Mouse (Mus musculus) liver, embryonic 13.5 days (tissue): ENCODE data around the gene Eif4e3. TPM values are rescaled to one million over a fixed set of nuclear protein-coding genes. Genes with fewer than 3 reads are reported as not detected.

Source experiments
- ATAC-seq: fragments of 200-750 bp; cut with Nextera tagmentation; 2 replicates; pipeline ENCODE4 v1.8.0; 2017; ENCODE audit warnings: low read depth, mild to moderate bottlenecking, moderate number of reproducible peaks, moderate library complexity
- DNase-seq: peaks from one replicate; pipeline ENCODE4 v3.0.0; 2022
- H3K27ac ChIP-seq: fragments of 300-500 bp; sonication (generic); 2 replicates; pipeline ENCODE4 v1.5.1; 2015; ENCODE audit warnings: moderate library complexity, mild to moderate bottlenecking, inconsistent platforms
- H3K27me3 ChIP-seq: fragments of 300-500 bp; sonication (generic); 2 replicates; pipeline ENCODE4 v1.6.1; 2015; ENCODE audit warnings: mild to moderate bottlenecking, inconsistent platforms
- H3K36me3 ChIP-seq: fragments of 300-500 bp; sonication (generic); 2 replicates; pipeline ENCODE4 v1.6.1; 2015; ENCODE audit warnings: mild to moderate bottlenecking, inconsistent platforms
- H3K4me1 ChIP-seq: fragments of 300-500 bp; sonication (generic); replicated peaks from 2 replicates; pipeline ENCODE4 v1.6.1; 2015; ENCODE audit warnings: inconsistent platforms
- H3K4me2 ChIP-seq: fragments of 300-500 bp; sonication (generic); 2 replicates; pipeline ENCODE4 v1.6.1; 2015; ENCODE audit warnings: inconsistent platforms, mild to moderate bottlenecking, moderate library complexity
- H3K4me3 ChIP-seq: fragments of 300-500 bp; sonication (generic); replicated peaks from 2 replicates; pipeline ENCODE4 v1.5.1; 2015; ENCODE audit warnings: mild to moderate bottlenecking, inconsistent platforms
- H3K9ac ChIP-seq: fragments of 300-500 bp; sonication (generic); 2 replicates; pipeline ENCODE4 v1.6.1; 2015; ENCODE audit warnings: mild to moderate bottlenecking, inconsistent platforms
- H3K9me3 ChIP-seq: fragments of 300-500 bp; sonication (generic); replicated peaks from 2 replicates; pipeline ENCODE4 v1.6.1; 2016; ENCODE audit warnings: inconsistent platforms
- WGBS: fragments of 180-500 bp; shearing (Covaris S2); methylation state at CpG from one replicate; pipeline ENCODE4 v1.1.7; 2015; ENCODE audit not compliant: insufficient replicate concordance; 5-methylcytosine and 5-hydroxymethylcytosine counted together
- polyA plus RNA-seq: library from polyadenylated mRNA; unstranded; fragments of >200 nt; fragmentation: Nextera tagmentation; extraction: Ambion mirVana; gene quantifications from 2 replicates; pipeline ENCODE4 v1.2.1, GENCODE M21; 2015

Gene Eif4e3
- polyA plus RNA-seq, 1 experiment from 2014 or later, result 1.9 TPM

DNA sequence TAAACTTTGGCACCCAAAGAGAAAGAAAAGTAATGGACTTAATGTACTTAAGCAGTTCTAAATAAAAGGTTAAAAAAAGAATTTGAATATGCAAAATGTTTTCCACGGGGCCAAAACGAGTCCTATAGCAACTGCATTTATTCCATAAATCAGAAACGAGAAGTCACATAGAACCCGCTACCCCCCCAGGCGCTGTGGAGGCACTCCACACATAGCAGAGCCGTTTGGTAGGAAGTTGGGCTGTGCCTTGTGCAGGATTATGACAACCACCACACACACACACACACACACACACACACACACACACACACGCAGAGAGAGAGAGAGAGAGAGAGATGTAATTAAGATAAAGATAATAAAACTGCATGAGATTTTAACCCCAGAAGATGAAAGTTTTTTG is 46.1 kb downstream of the Eif4e3 start:
- no peaks in the 10 kb centered on the region for H3K9me3 ChIP-seq
- ATAC-seq (no peak), DNase-seq (no peak)
- H3K4me2 ChIP-seq, result no peak overlapping the region
- no peaks in the 10 kb centered on the region for H3K4me1 ChIP-seq
- H3K36me3 ChIP-seq, result no peaks in the 10 kb centered on the region
- H3K27me3 ChIP-seq, result no peaks in the 10 kb centered on the region
- no peak overlapping the region for H3K27ac ChIP-seq
- H3K4me3 ChIP-seq, result no peak overlapping the region
- WGBS, result 49% methylated on average over 7 of the region's 7 CpGs
- no peak overlapping the region for H3K9ac ChIP-seq

DNA sequence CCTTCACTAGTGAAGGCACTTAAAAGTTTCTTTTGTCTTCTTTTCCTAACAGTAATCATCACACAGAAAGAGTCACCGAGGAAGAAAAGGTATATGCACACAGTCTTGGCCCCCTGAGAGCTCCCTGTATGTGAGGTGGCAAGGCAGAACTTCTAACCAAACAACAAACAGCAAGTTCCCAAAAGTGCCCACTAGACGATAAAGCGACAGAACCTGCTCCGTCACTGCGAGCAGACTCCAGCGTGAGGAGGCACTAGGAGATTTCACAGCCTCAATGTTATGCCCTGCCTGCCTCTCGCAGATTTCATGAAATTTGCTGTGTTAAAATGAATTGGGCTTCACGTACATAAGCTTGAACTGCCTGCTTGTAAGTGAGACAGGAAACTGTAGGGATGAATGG is 46.6 kb downstream of the Eif4e3 start:
- ATAC-seq (no peak), DNase-seq (no peak)
- Histone ChIP-seq H3K9me3 (no peaks in the 10 kb centered on the region), H3K4me1 (no peaks in the 10 kb centered on the region), H3K4me2 (no peak overlapping the region), H3K27ac (no peak overlapping the region), H3K36me3 (no peaks in the 10 kb centered on the region), H3K27me3 (no peaks in the 10 kb centered on the region), H3K4me3 (no peak overlapping the region), H3K9ac (no peak overlapping the region)
- WGBS, result 58% methylated on average over 8 of the region's 8 CpGs

- H3K9me3 ChIP-seq, result no peaks in the 10 kb centered on the region
These were observed 47.1 kb downstream of the Eif4e3 start for GRCm38 (mm10) chr6:99619466-99619865.

GRCm38 (mm10) chr6:99617867-99618266 is 48.7 kb downstream of the Eif4e3 start:
- Histone ChIP-seq H3K9ac (no peak overlapping the region), H3K36me3 (no peaks in the 10 kb centered on the region), H3K27me3 (no peaks in the 10 kb centered on the region), H3K27ac (no peak overlapping the region), H3K4me2 (no peak overlapping the region), H3K4me1 (no peaks in the 10 kb centered on the region), H3K4me3 (no peak overlapping the region), H3K9me3 (no peaks in the 10 kb centered on the region)
- DNase-seq (no peak), ATAC-seq (no peak)
- WGBS, result 67% methylated on average over 7 of the region's 7 CpGs

More at GRCm38 (mm10) chr6:99619466-99619865, 47.1 kb downstream of the Eif4e3 start:
- no peak for ATAC-seq
- Histone ChIP-seq H3K27ac (no peak overlapping the region), H3K4me1 (no peaks in the 10 kb centered on the region), H3K27me3 (no peaks in the 10 kb centered on the region), H3K4me2 (no peak overlapping the region), H3K4me3 (no peak overlapping the region), H3K9ac (no peak overlapping the region), H3K36me3 (no peaks in the 10 kb centered on the region)
- DNase-seq, result no peak
- WGBS, result 47% methylated on average over 8 of the region's 8 CpGs

DNA sequence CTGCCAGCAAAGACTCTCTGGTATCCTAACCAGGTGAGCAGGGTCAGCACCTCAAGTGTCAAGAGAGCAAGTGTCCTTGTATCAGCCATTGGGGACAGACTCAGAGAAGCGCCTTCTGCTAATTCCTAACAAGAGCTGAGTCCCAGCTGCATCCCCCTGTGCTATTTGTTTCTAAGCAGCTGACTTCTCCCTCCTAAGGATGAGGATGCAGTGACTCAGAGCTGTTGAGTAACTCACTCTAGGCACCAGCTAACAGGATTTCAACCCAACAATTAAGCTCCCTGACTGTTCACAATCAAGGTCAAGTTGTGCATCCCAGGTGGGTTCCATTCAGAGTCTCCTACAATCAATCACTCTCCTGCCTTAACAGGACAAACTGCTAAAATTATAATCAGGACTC is 49.2 kb downstream of the Eif4e3 start:
- no peak overlapping the region for H3K27ac ChIP-seq
- 53% methylated on average over 1 of the region's 1 CpGs for WGBS

DNA sequence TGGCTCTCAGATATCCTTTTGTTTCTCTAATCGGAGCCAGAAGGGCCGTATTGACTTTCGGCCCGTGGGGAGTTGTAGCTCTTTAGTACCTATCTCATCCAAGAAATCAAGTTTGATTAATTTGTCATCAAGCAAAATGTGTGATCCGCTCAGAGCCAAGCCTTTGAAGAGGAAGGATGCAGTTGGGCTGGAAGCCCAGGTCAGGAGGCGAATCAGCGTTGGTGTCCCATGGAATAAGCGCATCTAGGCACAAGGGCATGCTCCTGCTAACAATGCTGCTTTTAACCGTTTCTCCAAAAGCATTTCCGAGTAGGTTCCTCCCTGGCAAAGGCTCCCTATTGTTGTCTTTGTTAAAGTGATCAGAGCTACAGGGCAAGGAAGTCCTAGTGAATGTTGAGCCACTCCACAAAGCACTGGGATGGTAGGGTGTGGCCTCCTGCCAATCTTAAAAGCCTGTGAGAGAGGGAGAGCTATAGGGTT is 51.3 kb downstream of the Eif4e3 start:
- Histone ChIP-seq H3K4me3 (no peak overlapping the region), H3K27ac (no peak overlapping the region), H3K4me2 (no peak overlapping the region), H3K9me3 (no peaks in the 10 kb centered on the region), H3K36me3 (no peaks in the 10 kb centered on the region), H3K9ac (no peak overlapping the region), H3K27me3 (no peaks in the 10 kb centered on the region), H3K4me1 (no peaks in the 10 kb centered on the region)
- DNase-seq (no peak), ATAC-seq (no peak)
- 59% methylated on average over 10 of the region's 10 CpGs for WGBS

More for the DNA sequence above, 49.2 kb downstream of the Eif4e3 start:
- Histone ChIP-seq H3K4me2 (no peak overlapping the region), H3K4me3 (no peak overlapping the region), H3K4me1 (no peaks in the 10 kb centered on the region), H3K9me3 (no peaks in the 10 kb centered on the region), H3K36me3 (no peaks in the 10 kb centered on the region), H3K9ac (no peak overlapping the region), H3K27me3 (no peaks in the 10 kb centered on the region)
- ATAC-seq, result no peak
- DNase-seq, result no peak

DNA sequence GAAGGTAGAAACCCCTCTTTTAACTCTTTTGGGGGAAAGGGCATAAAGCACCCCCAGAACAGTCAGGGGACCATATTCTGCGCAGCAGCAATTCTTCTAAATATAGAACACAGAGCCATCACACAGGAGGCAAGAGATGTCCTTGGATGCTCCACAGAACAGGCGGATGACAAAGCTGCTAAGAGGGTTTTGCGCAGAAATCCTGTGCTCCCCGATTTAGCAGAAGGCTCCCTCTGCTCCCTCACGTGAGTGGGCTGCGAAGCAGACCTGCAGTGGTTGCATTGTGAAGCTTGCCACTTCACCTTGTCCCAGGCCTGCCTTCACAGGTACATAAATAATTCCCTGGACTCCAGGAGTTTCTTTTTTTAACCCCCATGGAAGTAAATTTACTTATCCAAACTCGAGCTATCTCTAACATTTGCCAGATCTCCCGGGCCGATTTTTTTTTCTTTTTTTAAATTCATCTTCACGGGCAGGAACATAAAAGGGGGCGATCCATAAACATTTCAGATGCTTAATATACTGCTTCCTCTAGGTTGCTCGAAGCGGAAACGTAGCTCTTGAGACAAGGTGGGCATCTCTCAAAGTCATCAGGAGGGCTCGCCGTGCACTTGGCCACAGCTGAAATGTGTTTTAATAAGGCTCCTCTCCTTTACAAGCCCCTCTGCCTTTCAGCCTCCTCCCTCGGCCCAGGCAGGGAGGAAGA is 51.9 kb downstream of the Eif4e3 start:
- Histone ChIP-seq H3K9me3 (no peaks in the 10 kb centered on the region), H3K27ac (no peak overlapping the region), H3K27me3 (no peaks in the 10 kb centered on the region), H3K4me2 (no peak overlapping the region), H3K9ac (no peak overlapping the region), H3K36me3 (no peaks in the 10 kb centered on the region), H3K4me1 (no peaks in the 10 kb centered on the region), H3K4me3 (no peak overlapping the region)
- WGBS, result 69% methylated on average over 17 of the region's 17 CpGs
- ATAC-seq (no peak), DNase-seq (no peak)

DNA sequence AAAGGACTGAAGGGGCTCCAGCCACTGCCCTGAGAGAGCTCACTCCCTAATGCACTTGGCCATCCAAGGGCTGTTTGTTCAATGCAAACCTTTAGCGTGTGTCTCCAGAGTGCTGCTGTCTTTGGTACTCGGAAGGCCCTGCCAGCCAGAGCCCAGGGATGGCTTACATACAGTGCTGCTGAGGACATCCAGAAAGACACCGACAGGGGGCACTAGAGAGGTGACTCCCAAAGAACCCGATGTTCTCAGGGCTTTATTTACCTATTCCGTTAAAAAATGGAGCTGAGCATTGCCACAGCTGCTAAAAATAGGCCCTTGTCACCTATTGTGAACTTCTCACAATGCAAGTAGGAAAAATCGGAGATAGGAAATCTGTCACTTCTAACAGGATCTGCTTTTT is 54.7 kb downstream of the Eif4e3 start:
- no peak overlapping the region for H3K4me3 ChIP-seq
- ATAC-seq, result no peak

GRCm38 (mm10) chr6:99610454-99611427 is 55.8 kb downstream of the Eif4e3 start:
- H3K9me3 ChIP-seq, result no peaks in the 10 kb centered on the region
- H3K27ac ChIP-seq, result no peak overlapping the region
- H3K9ac ChIP-seq, result no peak overlapping the region
- 32% methylated on average over 14 of the region's 14 CpGs for WGBS
- no peak overlapping the region for H3K4me3 ChIP-seq
- no peaks in the 10 kb centered on the region for H3K4me1 ChIP-seq
- DNase-seq (no peak), ATAC-seq (no peak)
- no peaks in the 10 kb centered on the region for H3K27me3 ChIP-seq
- no peak overlapping the region for H3K4me2 ChIP-seq
- no peaks in the 10 kb centered on the region for H3K36me3 ChIP-seq

More for the DNA sequence above, 54.7 kb downstream of the Eif4e3 start:
- no peaks in the 10 kb centered on the region for H3K27me3 ChIP-seq
- no peak overlapping the region for H3K4me2 ChIP-seq
- WGBS, result 45% methylated on average over 6 of the region's 6 CpGs
- H3K27ac ChIP-seq, result no peak overlapping the region
- H3K4me1 ChIP-seq, result no peaks in the 10 kb centered on the region
- no peak overlapping the region for H3K9ac ChIP-seq
- H3K36me3 ChIP-seq, result no peaks in the 10 kb centered on the region
- no peaks in the 10 kb centered on the region for H3K9me3 ChIP-seq
- DNase-seq, result no peak

DNA sequence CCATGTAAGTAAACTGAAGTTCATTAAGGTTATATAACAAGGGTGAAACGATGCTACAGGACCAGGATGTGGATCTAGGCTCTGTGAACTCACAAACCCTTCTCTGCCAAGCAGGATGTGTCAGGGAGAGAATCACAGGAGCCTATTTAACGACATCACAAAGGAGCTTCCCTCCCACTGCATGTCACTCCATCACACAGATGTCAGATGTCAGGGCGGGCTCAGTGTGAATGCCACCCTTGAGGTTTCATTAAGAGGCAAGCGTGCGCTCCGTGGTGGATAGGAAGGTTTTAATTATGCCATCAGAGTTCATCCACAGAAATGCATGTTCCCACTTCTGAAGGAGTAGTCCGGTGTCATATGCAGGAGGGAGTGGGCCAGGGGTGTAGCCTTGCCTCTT is 60.5 kb downstream of the Eif4e3 start:
- Histone ChIP-seq H3K9me3 (no peaks in the 10 kb centered on the region), H3K9ac (no peak overlapping the region), H3K36me3 (no peaks in the 10 kb centered on the region), H3K27ac (no peak overlapping the region), H3K4me3 (no peak overlapping the region), H3K27me3 (no peaks in the 10 kb centered on the region), H3K4me2 (no peak overlapping the region), H3K4me1 (no peaks in the 10 kb centered on the region)
- DNase-seq, result no peak
- WGBS, result 67% methylated on average over 7 of the region's 7 CpGs
- ATAC-seq, result no peak

GRCm38 (mm10) chr6:99604758-99605157 is 61.8 kb downstream of the Eif4e3 start:
- H3K36me3 ChIP-seq, result no peaks in the 10 kb centered on the region
- no peak for DNase-seq
- no peak overlapping the region for H3K9ac ChIP-seq
- no peak overlapping the region for H3K4me2 ChIP-seq
- WGBS, result 52% methylated on average over 2 of the region's 2 CpGs
- no peak for ATAC-seq
- no peaks in the 10 kb centered on the region for H3K27me3 ChIP-seq
- no peaks in the 10 kb centered on the region; the same call in 1 of the 2 replicates for H3K4me1 ChIP-seq
- no peak overlapping the region for H3K4me3 ChIP-seq
- no peaks in the 10 kb centered on the region for H3K9me3 ChIP-seq
- no peak overlapping the region for H3K27ac ChIP-seq
